9 mouse cellular contexts compared by ENCODE assay signal in the genomic region with DNA sequence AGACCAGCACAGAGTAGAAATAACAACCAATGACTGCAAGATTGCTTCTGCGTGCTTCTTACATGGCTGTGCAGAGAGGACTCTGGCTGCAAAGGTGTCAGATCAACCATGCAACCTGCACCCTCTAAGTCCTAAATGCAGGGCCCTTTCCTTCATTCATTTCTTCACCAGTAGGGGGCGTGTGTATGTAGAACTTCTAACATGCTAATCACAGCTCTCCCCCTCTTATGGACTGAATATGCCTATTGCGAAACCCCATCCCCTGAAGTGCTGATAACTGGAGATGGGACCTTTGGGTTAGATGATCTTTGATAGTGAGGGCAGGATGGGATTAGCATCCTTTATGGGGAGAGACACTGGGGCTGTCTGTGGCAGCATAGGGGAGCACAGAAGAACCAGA.
DNase-seq lines count a peak whose midpoint lies in the region; ATAC-seq and TF ChIP-seq lines count a peak whose summit lies in the region.
"Had no signal": no experiment of that assay in that cellular context is flagged by ENCODE, and none has a peak within 500 bp of the region (broad histone marks: within the 10 kb centered on the region; RNA-seq: fewer than 3 reads in every experiment).

No protein-coding gene starts in this region.

- 46% methylated on average over 3 of the region's 3 CpGs for WGBS in heart, postnatal 0 days
- 65% methylated on average over 3 of the region's 3 CpGs for WGBS in large intestine, adult 2 months

- no peak overlapping the region for H3K9ac ChIP-seq in heart, postnatal 0 days (replicated peaks; ENCODE audit: low read depth, low read length)
- H3K9ac ChIP-seq: embryonic facial prominence, embryonic 13.5 days had no signal

- DNase-seq in heart, postnatal 0 days (ENCODE audit: low spot score), result no peak
- DNase-seq in heart, postnatal 36 days, result no peak
- DNase-seq in A20 (ENCODE audit: low read depth, low spot score), result peak; percentile 67
- no peak for DNase-seq in Patski (ENCODE audit: low read depth, low spot score)
- peak; percentile 18 for DNase-seq in large intestine, adult 2 months (ENCODE audit: low read depth, low spot score)
- no peak for DNase-seq in ovary, postnatal 14 days (ENCODE audit: low spot score)
- no peak for DNase-seq in right cerebral cortex, postnatal 4 days

- H3K27me3 ChIP-seq in heart, postnatal 0 days (ENCODE audit: control insufficient read depth, insufficient read depth, low read length), result no peaks in the 10 kb centered on the region
- no peaks in the 10 kb centered on the region for H3K27me3 ChIP-seq in Patski

- POLR2A ChIA-PET in Patski (lab: Charles Lee), result no interaction called here

- in situ Hi-C loops in Patski (cut with MboI; ENCODE audit: low pct_unique_long_range_greater_than_20kb), result loop anchor here (5.0 kb wide), 1 partner anchor 317 kb away; no protein-coding TSS in a partner anchor

- no peak overlapping the region for H3K4me3 ChIP-seq in heart, postnatal 0 days (ENCODE audit: low read depth, low read length)
- H3K4me3 ChIP-seq: embryonic facial prominence, embryonic 13.5 days had no signal

- H3K4me1 ChIP-seq in heart, postnatal 0 days (ENCODE audit: control insufficient read depth, insufficient read depth), result no peaks in the 10 kb centered on the region
- H3K4me1 ChIP-seq: embryonic facial prominence, embryonic 13.5 days had no signal

- peak; percentile 50 for TF ChIP-seq CTCF in heart, postnatal 0 days (IDR thresholded peaks at IDR 0.05; ENCODE audit: low read depth)
- TF ChIP-seq CTCF in Patski (IDR thresholded peaks at IDR 0.05), result peak; percentile 68

- no peaks in the 10 kb centered on the region for H3K9me3 ChIP-seq in heart, postnatal 0 days (replicated peaks; ENCODE audit: control insufficient read depth, low read length)
- H3K9me3 ChIP-seq: embryonic facial prominence, embryonic 13.5 days had no signal

- CTCF ChIA-PET in Patski (lab: Charles Lee), result interaction anchor here (0.7 to 1.8 kb wide), 10 partner anchors 9 to 402 kb away, joined by 3 to 5 read pairs (median 3); no protein-coding TSS in a partner anchor

- intact Hi-C loops in heart, postnatal 36 days (cut with DNase I), result loop anchor here (2.0 kb wide), 1 partner anchor 367 kb away; no protein-coding TSS in a partner anchor

- H3K36me3 ChIP-seq in heart, postnatal 0 days (replicated peaks; ENCODE audit: control insufficient read depth, insufficient read depth, low read length), result no peaks in the 10 kb centered on the region
- H3K36me3 ChIP-seq: embryonic facial prominence, embryonic 13.5 days had no signal

- ATAC-seq in heart, postnatal 0 days (ENCODE audit: insufficient read depth, low read depth), result no peak
- ATAC-seq in Patski, result no peak
- ATAC-seq in activated CD4-positive, CD25-positive, alpha-beta regulatory T cell, adult 4 months, result no peak

- no peak for TF ChIP-seq EP300 in heart, postnatal 0 days (IDR thresholded peaks at IDR 0.05; ENCODE audit: low read depth)

- no peak overlapping the region for H3K4me2 ChIP-seq in heart, postnatal 0 days (ENCODE audit: low read depth, low read length)
- H3K4me2 ChIP-seq: embryonic facial prominence, embryonic 13.5 days had no signal

- H3K27ac ChIP-seq in heart, postnatal 0 days (ENCODE audit: low read depth), result no peak overlapping the region
- H3K27ac ChIP-seq: embryonic facial prominence, embryonic 13.5 days had no signal

Comparison
In these comparisons a context has a peak if more than half of its experiments do, and no peak if none do; other contexts are left out.
1. DNase-seq: peak in A20 (single experiment) and large intestine, adult 2 months (single experiment); none in heart, postnatal 0 days (single experiment), heart, postnatal 36 days (0 of 2), Patski (single experiment), ovary, postnatal 14 days (single experiment) and right cerebral cortex, postnatal 4 days (single experiment).